Mouse (Mus musculus) yolk sac, embryonic 10.5 days (tissue): Measurements from ENCODE around the gene Ccnd3.
"Not testable (repeated sequence)": the region's sequence is repeated elsewhere in the genome, so short reads cannot be mapped to it uniquely, and the experiment has no call there.

Experiments
- DNase-seq: peaks from one replicate; pipeline ENCODE4 v3.0.0-alpha.2; 2017; ENCODE audit warnings: low spot score

Gene Ccnd3

DNA sequence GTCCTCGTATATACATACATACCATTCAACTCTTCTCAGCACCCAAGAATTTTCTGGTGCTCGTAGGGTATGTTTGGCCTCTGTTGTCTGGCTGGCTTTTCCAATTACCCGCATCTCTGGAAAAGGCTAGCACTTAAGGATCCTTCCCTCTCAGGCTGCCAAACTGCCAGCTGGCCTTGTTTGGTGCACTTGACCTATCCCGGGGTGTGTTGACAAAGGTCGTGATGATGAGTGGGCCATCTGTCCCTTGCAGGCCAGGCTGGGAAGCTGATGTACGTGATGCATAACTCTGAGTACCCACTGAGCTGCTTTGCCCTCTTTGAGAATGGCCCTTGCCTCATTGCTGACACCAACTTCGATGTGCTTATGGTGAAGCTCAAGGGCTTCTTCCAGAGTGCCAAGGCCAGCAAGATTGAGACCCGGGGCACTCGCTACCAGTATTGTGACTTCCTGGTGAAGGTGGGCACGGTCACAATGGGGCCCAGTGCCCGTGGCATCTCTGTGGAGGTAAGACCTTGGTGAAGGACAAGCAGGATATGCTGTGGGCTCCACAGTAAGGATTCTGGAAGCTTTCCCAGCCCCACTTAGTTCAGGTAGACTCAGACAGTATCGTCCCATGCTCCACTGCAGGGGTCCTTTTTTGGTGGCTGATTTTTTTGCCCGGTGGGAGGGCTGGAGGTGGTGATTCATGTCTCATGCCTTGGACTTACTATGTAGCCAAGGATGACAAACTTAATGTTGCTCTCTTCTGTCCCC lies 113.9 kb downstream of the Ccnd3 start:
- no peak for DNase-seq

DNA sequence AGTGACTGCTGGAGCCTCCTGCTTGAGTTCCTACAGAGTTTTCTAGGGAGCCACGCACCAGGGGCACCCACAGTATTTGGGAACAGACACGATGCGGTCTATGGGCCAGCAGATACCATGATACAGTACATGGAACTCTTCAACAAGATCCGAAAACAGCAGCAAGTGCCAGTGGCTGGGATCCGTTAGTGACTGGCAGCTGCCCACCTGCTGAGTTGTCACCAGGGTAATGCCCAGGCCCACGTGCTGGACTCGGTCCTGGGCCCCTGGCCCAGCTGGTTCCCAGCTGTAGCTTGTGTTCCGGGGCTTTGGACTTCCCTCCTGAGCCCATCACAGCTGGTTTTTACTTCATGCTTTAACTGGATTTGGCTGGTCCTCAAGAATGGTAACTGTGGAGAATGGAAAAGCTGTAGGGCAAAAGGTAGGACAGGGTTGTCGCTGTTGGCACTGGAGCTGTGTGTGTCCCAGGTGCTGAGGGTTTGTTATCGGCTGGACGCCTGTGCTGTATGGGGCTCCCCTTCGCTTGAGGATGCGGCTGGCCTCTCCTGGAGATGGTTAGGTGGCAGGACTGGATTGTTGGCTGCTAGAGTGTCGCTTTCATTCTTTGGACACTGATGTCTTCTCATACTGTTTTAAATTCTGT lies 118.2 kb downstream of the Ccnd3 start:
- no peak for DNase-seq

DNA sequence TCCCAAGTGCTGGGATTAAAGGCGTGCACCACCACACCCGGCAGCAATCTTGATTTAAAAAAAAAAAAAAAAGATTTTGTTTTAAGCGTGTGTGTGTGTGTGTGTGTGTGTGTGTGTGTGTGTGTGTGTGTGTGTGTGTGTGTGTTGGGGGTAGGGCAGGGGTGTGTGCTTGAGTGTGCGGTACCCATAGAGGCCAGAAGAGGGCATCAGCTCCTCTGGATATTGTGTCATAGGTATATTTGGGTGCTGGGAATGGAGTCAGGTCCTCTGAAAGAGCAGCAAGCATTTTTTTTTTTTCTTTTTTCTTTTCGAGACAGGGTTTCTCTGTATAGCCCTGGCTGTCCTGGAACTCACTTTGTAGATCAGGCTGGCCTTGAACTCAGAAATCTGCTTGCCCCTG lies 119.7 kb downstream of the Ccnd3 start:
- DNase-seq = not testable (repeated sequence)

DNA sequence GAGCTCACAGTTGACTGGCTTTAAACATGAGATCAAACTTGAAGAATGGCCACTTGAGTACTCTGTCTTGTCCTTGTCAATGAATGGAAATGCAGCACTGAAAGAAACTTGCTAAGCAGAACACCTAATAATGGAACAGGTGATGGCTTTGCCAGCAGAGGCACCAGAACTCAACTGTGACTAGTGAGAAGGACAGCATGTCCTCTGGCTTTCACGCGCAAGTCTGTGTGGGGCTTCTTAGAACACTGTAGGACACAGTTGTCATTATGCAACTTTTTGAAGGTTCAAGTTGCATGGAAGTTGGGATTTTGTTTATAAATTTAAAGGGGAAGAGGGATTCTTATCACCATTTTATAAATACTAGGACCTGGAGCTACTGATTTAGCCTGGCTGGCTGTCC lies 120.2 kb downstream of the Ccnd3 start:
- DNase-seq = no peak

DNA sequence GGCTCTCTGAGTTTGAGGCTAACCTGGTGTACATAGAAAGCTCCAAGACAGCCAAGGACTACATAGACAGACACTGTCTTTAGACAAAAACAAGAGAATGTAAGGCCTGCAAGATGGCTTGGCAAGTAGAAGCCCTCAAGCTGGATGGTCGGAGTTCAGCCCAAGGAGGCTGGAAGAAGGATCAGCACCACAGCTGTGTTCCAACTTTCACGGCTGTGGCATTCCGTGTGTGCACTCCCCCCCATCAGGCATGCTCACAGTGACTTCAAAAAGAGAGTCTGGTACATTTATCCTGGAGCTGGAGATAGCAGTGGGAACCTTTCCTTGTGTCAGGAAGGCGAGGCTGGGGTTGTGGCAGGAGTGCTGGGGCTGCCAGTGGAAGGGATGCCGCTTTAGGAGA lies 121.2 kb downstream of the Ccnd3 start:
- no peak for DNase-seq

DNA sequence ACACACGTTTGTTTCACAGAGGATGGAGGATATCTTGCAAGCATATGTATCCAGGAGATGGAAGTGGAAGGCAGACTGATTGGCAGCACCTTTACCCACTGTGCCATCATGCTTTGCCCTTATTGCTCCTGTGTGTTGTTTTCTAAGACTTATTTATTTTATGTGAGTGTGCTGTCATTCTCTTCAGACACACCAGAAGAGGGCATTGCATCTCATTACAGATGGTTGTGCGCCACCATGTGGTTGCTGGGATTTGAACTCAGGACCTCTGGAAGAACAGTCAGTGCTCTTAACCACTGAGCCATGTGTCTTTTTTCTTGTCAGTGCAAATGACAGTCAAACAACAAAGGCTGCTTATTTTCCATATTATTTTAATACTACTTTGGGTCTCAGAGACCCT lies 122.9 kb downstream of the Ccnd3 start:
- DNase-seq = no peak

DNA sequence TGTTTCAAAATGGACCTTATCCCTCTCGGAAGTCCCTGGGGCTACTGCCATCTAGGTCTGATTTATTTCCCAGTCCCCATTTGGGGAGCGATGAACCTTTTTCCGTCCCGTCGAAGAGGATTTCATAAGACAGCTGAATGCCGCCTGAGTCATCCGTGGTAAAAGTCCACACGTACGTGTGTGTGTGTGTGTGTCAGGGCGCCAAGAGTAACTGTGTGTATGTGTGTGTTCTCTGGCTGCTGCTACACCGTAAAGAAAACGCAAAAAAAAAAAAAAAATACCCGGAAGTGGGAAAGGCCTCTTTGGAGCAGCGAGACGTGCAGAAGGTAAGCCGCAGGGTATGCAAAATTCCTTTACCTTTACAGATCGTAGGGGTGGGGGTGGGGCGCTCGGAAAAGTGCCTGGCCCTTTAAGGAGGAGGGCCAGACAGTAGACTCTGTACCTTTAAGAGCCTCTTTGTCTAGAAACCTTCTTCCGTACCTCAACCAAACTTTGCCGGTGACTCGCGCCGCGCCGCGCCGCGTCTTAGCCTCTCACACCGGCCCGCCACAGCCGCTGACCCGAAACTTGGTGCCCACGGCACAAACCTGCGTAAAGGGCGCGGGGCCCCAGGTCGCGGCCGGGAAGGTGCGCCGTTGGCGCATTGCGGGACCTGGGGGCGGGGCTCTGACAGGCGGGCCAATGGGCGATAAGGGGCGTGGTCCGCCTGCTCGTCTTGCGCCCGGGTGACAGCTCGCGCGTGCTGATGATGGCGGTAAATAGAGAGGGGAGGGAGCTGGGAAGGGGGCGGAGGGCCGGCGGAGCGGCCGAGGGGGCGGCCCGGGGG lies 124.2 kb downstream of the Ccnd3 start:
- peak; percentile 98 for DNase-seq

DNA sequence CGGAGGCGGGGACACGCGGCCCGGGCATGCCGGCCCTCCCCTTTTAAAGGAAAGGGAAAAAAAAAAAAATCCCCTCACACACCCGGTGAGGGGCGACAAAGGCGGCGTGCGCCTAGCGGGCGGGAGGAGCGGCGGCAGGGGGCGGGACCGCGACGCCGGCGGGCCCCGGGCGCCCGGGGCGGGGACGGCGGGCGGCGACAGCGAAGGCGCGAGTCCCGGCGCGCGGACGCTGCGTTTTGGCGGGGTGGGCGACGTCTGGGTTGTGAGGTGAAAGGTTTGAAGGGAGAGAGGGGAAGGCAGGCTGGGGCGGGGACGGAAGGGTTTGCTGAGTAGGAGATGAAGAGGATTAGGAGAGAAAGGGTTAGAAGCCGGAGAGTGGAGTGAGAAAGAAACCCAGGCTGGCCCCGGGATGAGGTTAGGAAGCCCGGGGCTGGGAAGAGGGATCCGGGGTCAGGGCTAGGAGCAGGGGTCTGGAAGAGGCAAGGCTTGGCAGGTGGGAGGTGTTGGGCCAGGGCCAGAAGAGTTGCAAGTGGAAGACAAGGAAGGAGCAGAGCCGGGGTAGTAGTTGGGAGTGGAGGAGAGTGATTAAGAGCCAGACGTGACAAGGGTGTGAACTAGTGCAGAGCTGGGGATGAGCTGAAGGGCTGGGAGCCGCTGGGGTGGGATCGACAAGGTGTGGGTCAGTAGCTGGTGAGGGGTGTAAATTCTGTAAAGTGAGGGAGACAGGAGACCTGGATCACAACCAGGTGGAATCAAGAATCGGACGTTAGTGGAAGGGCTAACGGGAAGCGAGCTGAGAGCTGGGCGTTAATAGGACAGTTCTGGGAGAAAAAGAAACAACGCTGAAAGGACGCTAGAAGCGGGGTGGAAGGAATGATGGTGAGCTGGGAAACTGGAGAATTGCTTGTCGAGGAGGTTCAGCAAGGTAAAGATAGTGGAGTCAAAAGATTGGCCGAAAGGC lies 125.1 kb downstream of the Ccnd3 start:
- no peak for DNase-seq

DNA sequence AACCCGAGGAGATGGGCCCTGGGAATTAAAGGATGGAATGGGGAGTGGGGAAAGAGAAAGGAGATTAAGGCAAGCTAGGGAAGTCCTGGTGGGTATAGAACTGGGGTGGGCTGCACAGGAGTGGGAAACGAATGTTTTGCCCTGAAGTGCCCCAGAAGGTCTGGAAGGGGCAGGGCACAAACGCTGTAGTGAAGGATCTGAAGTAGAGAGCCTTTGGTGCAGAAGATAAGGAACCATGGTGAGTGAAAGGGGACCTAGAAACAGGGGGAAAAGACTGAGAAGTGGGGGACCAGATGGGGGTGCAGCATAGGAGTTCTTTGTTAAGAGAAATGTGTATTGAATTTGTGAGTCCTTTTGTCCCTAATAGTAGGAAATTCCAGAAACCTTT lies 125.8 kb downstream of the Ccnd3 start, which contains the start of gene Usp49:
Gene Usp49 (plus strand): TSS at position 13 of the 388 bp plus-strand sequence.
- DNase-seq = no peak

DNA sequence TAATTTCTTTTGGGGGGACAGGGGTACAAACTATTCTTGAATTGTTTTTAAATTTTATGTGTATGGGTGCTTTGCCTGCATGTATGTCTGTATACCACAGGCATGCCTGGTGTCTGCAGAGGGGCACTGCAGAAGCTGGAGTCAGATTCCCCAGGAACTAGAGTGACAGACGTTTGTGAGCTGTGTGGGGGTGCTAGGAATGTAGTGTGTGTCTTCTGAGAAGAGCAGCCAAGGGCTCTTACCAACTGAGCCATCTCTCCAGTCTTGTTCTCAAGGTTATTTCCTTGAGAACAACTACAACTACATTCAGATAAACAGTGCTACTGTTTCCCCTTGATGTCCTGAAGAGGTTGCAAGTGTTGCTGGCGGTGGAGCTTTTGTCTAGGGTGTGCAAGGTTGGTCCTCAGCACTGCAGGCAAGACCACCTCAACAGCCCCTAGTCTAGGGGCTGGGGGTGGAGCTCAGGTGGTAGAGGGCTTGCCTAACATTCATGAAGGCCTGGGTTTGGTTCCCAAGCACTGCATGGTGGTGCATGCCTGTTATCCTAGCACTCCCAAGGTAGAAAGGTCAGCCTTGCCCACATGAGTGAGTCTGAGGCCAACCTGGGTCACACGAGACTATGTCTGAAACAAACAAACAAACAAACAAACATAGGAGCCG lies 127.5 kb downstream of the Ccnd3 start:
- no peak for DNase-seq

DNA sequence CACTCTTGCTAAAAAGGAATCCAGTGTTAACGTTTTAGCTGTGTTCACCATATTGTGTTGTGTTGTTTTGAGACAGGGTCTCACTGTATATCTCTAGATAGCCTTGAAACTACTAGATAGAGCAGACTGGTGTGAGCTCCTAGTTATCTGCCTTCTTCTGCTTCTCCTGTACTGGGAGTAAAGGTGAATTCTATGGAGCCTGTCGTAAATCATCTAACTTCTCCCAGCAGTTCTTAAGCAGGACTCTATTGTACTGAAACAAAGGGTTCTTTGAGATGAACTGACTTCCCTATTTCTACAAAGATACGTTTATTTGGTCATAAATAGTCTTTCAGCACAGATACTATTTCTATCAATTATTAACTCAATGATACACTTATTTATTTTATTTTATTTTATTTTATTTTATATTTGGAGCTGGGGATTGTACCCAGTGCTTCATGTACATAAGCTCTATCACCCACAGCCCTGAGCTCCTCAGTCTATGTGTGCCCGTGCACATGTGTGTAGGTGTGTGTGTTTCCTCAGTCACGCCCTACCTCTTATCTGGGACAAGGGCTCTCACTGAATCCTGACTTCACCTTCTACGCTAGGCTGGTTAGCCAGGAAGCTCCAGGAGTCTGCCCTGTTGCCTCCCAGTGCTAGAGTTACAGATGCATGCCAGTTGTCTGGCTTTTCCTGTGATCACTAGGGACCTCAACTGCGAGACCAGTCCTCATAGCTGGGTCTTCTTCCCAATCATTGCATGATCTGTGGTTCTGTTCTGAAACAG lies 129.3 kb downstream of the Ccnd3 start:
- no peak for DNase-seq

DNA sequence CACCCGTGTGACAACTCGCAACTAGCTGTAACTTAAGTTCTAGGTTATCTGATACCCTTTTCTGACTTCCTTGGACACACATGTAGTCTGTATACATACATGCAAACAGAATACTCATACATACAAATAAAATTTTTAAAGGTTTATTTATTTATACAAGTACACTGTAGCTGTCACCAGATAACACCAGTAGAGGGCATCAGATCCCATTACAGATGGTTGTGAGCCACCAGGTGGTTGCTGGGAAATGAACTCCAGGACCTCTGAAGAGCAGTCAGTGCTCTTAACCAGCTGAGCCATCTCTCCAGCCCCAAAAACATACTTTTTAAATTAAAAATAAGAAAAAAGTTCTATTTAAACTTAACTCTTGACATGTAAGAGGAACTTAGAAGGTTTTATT lies 138.1 kb downstream of the Ccnd3 start:
- no peak for DNase-seq

DNA sequence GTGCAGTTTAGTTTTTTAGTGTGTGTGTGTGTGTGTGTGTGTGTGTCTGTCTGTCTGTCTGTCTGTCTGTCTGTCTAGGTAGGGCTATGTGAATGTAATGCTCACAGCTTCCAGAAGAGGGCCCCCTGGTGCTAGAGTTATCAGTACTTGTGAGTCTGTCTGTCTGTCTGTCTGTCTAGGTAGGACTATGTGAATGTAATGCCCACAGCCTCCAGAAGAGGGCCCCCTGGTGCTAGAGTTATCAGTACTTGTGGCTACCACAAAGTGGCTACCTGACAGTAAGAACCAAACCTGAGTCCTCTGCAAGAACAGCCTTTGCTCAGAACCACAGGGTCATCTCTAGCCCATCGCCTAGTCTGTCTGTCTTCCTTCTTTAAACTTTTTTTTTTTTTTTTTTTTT lies 141.8 kb downstream of the Ccnd3 start:
- DNase-seq = peak; percentile 75

DNA sequence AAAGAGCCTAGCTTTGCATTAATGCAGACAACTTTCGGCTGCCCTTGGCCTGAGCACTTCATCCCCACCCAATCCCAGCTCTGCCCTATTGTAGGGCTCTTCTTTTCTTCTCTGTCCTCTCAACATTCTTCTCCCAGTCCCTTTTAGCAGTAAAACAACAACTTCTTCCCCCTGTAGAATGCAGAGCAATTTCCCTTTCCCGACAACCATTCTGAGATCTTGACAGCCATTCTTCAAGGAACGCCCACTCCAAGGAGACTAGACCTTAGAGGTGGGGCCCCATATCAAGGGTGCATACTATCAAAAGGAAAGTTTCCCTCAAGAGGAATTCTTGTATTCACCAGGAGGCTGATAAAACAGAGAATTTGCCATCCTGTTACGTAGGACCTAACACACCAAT lies 144.1 kb downstream of the Ccnd3 start:
- DNase-seq = no peak
